Mouse (Mus musculus): ENCODE measurements around the gene Ctxn2.

DNA sequence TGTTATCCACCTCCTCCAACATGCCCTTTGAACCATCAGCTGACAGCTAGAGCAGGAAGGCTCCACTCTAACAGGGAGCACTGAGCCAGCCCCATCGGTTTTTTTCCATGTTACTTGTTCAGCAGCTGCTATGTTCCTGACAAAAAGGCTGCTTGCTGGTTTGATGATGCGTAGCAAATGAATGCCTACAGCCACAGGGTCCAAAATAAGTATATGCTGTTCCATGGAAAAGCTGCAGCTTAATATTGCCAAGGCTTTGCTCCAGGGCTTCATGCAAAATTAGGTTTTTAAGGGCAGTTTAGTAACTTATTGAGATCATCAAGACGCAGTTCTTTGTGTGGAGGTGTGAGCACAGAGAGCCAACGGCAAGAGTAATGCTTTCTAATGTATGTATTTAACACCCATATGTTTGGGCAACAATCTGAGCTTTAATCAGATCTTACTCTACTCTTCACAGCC, 25.5 kb downstream of the Ctxn2 start:
- TF ChIP-seq MAFK (IDR thresholded peaks at IDR 0.05; ENCODE audit: insufficient read depth, low read depth, low read length), result no peak
- no peak for TF ChIP-seq ZNF384 (IDR thresholded peaks at IDR 0.05; ENCODE audit: low read depth, low read length)
